Mouse (Mus musculus) heart, postnatal 4 days (tissue): ENCODE data around the gene Cyp17a1. TPM values are rescaled to one million over a fixed set of nuclear protein-coding genes. Genes with fewer than 3 reads are reported as not detected.

Experiments
- total RNA-seq, 2 experiments: library from RNA; stranded (reverse); gene quantifications; 2 replicates each; pipeline ENCODE4 v1.2.3; 2021

Cyp17a1 gene
- total RNA-seq, 2 experiments from 2014 or later: 0.23 TPM; not detected in 1

Other genes with a start within 250 kb of the Cyp17a1 start
- gene Trim8, start 171.5 kb downstream of the Cyp17a1 start, total RNA-seq: 10 to 100 TPM; 50.1 to 53.8 TPM
- 10 to 100 TPM; 29.6 to 31.1 TPM for gene Arl3, start 100.0 kb downstream of the Cyp17a1 start, total RNA-seq
- gene Sfxn2, start 99.8 kb downstream of the Cyp17a1 start, total RNA-seq: 1 to 10 TPM; 4.6 to 6.4 TPM
- 10 to 100 TPM; 60.5 to 61.2 TPM for gene Wbp1l, start 74.1 kb downstream of the Cyp17a1 start, total RNA-seq
- 10 to 100 TPM; 11.7 to 12.8 TPM for gene Borcs7, start 16.7 kb upstream of the Cyp17a1 start, total RNA-seq
- 10 to 100 TPM; 57.5 to 59.1 TPM for gene As3mt, start 34.3 kb upstream of the Cyp17a1 start, total RNA-seq
- gene Cnnm2, start 88.4 kb upstream of the Cyp17a1 start, total RNA-seq: 1 to 10 TPM; 7.1 to 7.4 TPM